In genomic region chr11:8558258-8558657, GRCm38 (mm10) we compare ENCODE assay signal across 11 mouse cellular contexts.
DNase-seq lines count a peak whose midpoint lies in the region; ATAC-seq lines count a peak whose summit lies in the region.
"Had no signal": no experiment of that assay in that cellular context is flagged by ENCODE, and none has a peak within 500 bp of the region (broad histone marks: within the 10 kb centered on the region; RNA-seq: fewer than 3 reads in every experiment).

No protein-coding gene starts in this region.

- H3K4me2 ChIP-seq in hindbrain, embryonic 16.5 days (ENCODE audit: low read length): no peak overlapping the region
- H3K4me2 ChIP-seq in hindbrain, embryonic 13.5 days: no peak overlapping the region
- H3K4me2 ChIP-seq in heart, embryonic 16.5 days (ENCODE audit: low read depth, low read length): no peak overlapping the region
- H3K4me2 ChIP-seq in midbrain, embryonic 14.5 days (ENCODE audit: low read length): no peak overlapping the region
- H3K4me2 ChIP-seq: liver, embryonic 15.5 days; neural tube, embryonic 13.5 days had no signal

- no peak overlapping the region for H3K4me3 ChIP-seq in hindbrain, embryonic 16.5 days (ENCODE audit: low read length)
- H3K4me3 ChIP-seq in hindbrain, embryonic 13.5 days: no peak overlapping the region
- no peak overlapping the region for H3K4me3 ChIP-seq in heart, embryonic 16.5 days (ENCODE audit: low read length)
- no peak overlapping the region for H3K4me3 ChIP-seq in midbrain, embryonic 14.5 days (replicated peaks; ENCODE audit: low read depth, low read length)
- H3K4me3 ChIP-seq: liver, embryonic 15.5 days; neural tube, embryonic 13.5 days had no signal

- peak; percentile 41 to 58 for DNase-seq in cerebellum, postnatal 14 days
- DNase-seq in kidney, postnatal 36 days: peak; percentile 73 to 76
- DNase-seq in right cerebral cortex, postnatal 36 days (ENCODE audit: low spot score in 2 of 2): no peak
- DNase-seq in midbrain, embryonic 14.5 days: no peak
- DNase-seq in frontal cortex, postnatal 14 days (ENCODE audit: low spot score in 2 of 2): no peak

- 70% methylated on average over 7 of the region's 9 CpGs for WGBS in hindbrain, embryonic 16.5 days
- 79% methylated on average over 9 of the region's 9 CpGs for WGBS in hindbrain, embryonic 13.5 days
- 67% methylated on average over 9 of the region's 9 CpGs for WGBS in heart, embryonic 16.5 days
- WGBS in midbrain, embryonic 14.5 days: 77% methylated on average over 9 of the region's 9 CpGs

- H3K36me3 ChIP-seq in hindbrain, embryonic 16.5 days (ENCODE audit: control insufficient read depth, insufficient read depth, low read length): no peaks in the 10 kb centered on the region
- no peaks in the 10 kb centered on the region for H3K36me3 ChIP-seq in hindbrain, embryonic 13.5 days
- no peaks in the 10 kb centered on the region for H3K36me3 ChIP-seq in heart, embryonic 16.5 days (ENCODE audit: control insufficient read depth, insufficient read depth)
- H3K36me3 ChIP-seq in midbrain, embryonic 14.5 days (ENCODE audit: control insufficient read depth, insufficient read depth, low read length): no peaks in the 10 kb centered on the region
- H3K36me3 ChIP-seq: G1E; liver, embryonic 15.5 days; neural tube, embryonic 13.5 days had no signal

- H3K4me1 ChIP-seq in hindbrain, embryonic 16.5 days (ENCODE audit: control insufficient read depth, insufficient read depth, low read depth, low read length): no peaks in the 10 kb centered on the region; the same call in 1 of the 2 replicates
- peaks cover 10% of the 10 kb centered on the region for H3K4me1 ChIP-seq in hindbrain, embryonic 13.5 days (replicated peaks)
- peaks cover 22% of the 10 kb centered on the region for H3K4me1 ChIP-seq in heart, embryonic 16.5 days (ENCODE audit: control insufficient read depth, insufficient read depth, low read length)
- no peaks in the 10 kb centered on the region for H3K4me1 ChIP-seq in midbrain, embryonic 14.5 days (ENCODE audit: control insufficient read depth, insufficient read depth, low read length)

- no peaks in the 10 kb centered on the region for H3K9me3 ChIP-seq in hindbrain, embryonic 16.5 days (ENCODE audit: control insufficient read depth, low read length)
- no peaks in the 10 kb centered on the region for H3K9me3 ChIP-seq in hindbrain, embryonic 13.5 days
- H3K9me3 ChIP-seq in heart, embryonic 16.5 days (replicated peaks; ENCODE audit: control insufficient read depth, low read length): no peaks in the 10 kb centered on the region
- no peaks in the 10 kb centered on the region for H3K9me3 ChIP-seq in midbrain, embryonic 14.5 days (ENCODE audit: control insufficient read depth, low read length)
- H3K9me3 ChIP-seq: liver, embryonic 15.5 days; neural tube, embryonic 13.5 days had no signal

- H3K27me3 ChIP-seq in hindbrain, embryonic 16.5 days (replicated peaks; ENCODE audit: control insufficient read depth, insufficient read depth, low read length): no peaks in the 10 kb centered on the region
- H3K27me3 ChIP-seq in hindbrain, embryonic 13.5 days: 0 out of 2 replicates have a peak, but pooled peaks cover 4% of the 10 kb centered on the region
- no peaks in the 10 kb centered on the region for H3K27me3 ChIP-seq in heart, embryonic 16.5 days (ENCODE audit: control insufficient read depth, insufficient read depth, low read length)
- H3K27me3 ChIP-seq in midbrain, embryonic 14.5 days (ENCODE audit: control insufficient read depth, insufficient read depth, low read length): no peaks in the 10 kb centered on the region
- H3K27me3 ChIP-seq: liver, embryonic 15.5 days; neural tube, embryonic 13.5 days had no signal

- no peak overlapping the region for H3K9ac ChIP-seq in hindbrain, embryonic 16.5 days (ENCODE audit: low read depth, low read length)
- no peak overlapping the region for H3K9ac ChIP-seq in hindbrain, embryonic 13.5 days
- H3K9ac ChIP-seq in heart, embryonic 16.5 days (ENCODE audit: low read length): no peak overlapping the region
- H3K9ac ChIP-seq in midbrain, embryonic 14.5 days (replicated peaks; ENCODE audit: low read length): no peak overlapping the region
- H3K9ac ChIP-seq: liver, embryonic 15.5 days; neural tube, embryonic 13.5 days had no signal

- 0 out of 2 replicates have a peak, but pooled peaks have one; percentile 38 for ATAC-seq in hindbrain, embryonic 16.5 days
- no peak for ATAC-seq in hindbrain, embryonic 13.5 days (ENCODE audit: low FRiP score)
- peak; percentile 26; the same call in 1 of the 2 replicates for ATAC-seq in heart, embryonic 16.5 days (replicated peaks; ENCODE audit: extremely low read depth, insufficient read depth, low FRiP score)
- ATAC-seq in midbrain, embryonic 14.5 days (ENCODE audit: low FRiP score, low TSS enrichment): no peak

- no peak overlapping the region for H3K27ac ChIP-seq in hindbrain, embryonic 16.5 days (ENCODE audit: low read depth, low read length)
- no peak overlapping the region for H3K27ac ChIP-seq in hindbrain, embryonic 13.5 days
- no peak overlapping the region for H3K27ac ChIP-seq in heart, embryonic 16.5 days (ENCODE audit: low read length)
- H3K27ac ChIP-seq in midbrain, embryonic 14.5 days (replicated peaks; ENCODE audit: low read depth, low read length): no peak overlapping the region
- H3K27ac ChIP-seq: liver, embryonic 15.5 days; neural tube, embryonic 13.5 days had no signal

Comparison
In these comparisons a context has a peak if more than half of its experiments do, and no peak if none do; other contexts are left out.
1. ATAC-seq: peak in hindbrain, embryonic 16.5 days (single experiment) and heart, embryonic 16.5 days (single experiment); none in hindbrain, embryonic 13.5 days (single experiment) and midbrain, embryonic 14.5 days (single experiment).
2. DNase-seq: peak in cerebellum, postnatal 14 days (2 of 2) and kidney, postnatal 36 days (2 of 2); none in right cerebral cortex, postnatal 36 days (0 of 2), midbrain, embryonic 14.5 days (single experiment) and frontal cortex, postnatal 14 days (0 of 2).